Mouse (Mus musculus) G1E (cell line): Measurements from ENCODE around the gene Rnase4. TPM values are rescaled to one million over a fixed set of nuclear protein-coding genes. Genes with fewer than 3 reads are reported as not detected.
"Not testable (repeated sequence)": the region's sequence is repeated elsewhere in the genome, so short reads cannot be mapped to it uniquely, and the experiment has no call there.

Experiments
- ATAC-seq: 2 replicates; pipeline ENCODE4 v1.8.0; 2016; ENCODE audit warnings: mild to moderate bottlenecking; ENCODE audit not compliant: insufficient number of reproducible peaks, poor library complexity, low FRiP score, severe bottlenecking; ENCODE audit errors: extremely low read depth
- DNase-seq: peaks from one replicate; pipeline ENCODE4 v3.0.0; 2012; ENCODE audit warnings: low spot score
- H3K27me3 ChIP-seq: 2 replicates; pipeline ENCODE4 v1.6.1; 2012; ENCODE audit warnings: mild to moderate bottlenecking, low read length, inconsistent platforms; ENCODE audit not compliant: insufficient read depth
- H3K36me3 ChIP-seq: replicated peaks from 2 replicates; pipeline ENCODE3; 2012; ENCODE audit warnings: mild to moderate bottlenecking, inconsistent platforms
- H3K4me1 ChIP-seq: 2 replicates; pipeline ENCODE4 v1.6.1; 2012; ENCODE audit warnings: low read depth, low read length, inconsistent platforms, mixed read lengths; ENCODE audit not compliant: insufficient read depth
- H3K4me3 ChIP-seq: 2 replicates; pipeline ENCODE4 v1.5.1; 2012; ENCODE audit warnings: low read depth, mild to moderate bottlenecking, inconsistent platforms, low read length, moderate library complexity, mixed read lengths
- H3K9me3 ChIP-seq: replicated peaks from 2 replicates; pipeline ENCODE4 v1.6.1; 2012; ENCODE audit warnings: inconsistent platforms
- CTCF ChIP-seq: IDR thresholded peaks from 2 replicates; pipeline ENCODE4 v1.5.1; 2012; ENCODE audit warnings: low read depth, low read length, inconsistent platforms, mixed read lengths
- GATA1 ChIP-seq: IDR thresholded peaks from 2 replicates; pipeline ENCODE4 v1.6.1; 2012; ENCODE audit warnings: borderline replicate concordance, low read length, inconsistent platforms, mixed read lengths
- GATA2 ChIP-seq: IDR thresholded peaks from 2 replicates; pipeline ENCODE4 v1.6.1; 2012; ENCODE audit warnings: low read depth, low read length, inconsistent platforms, borderline replicate concordance
- POLR2AphosphoS5 ChIP-seq: IDR thresholded peaks from 2 replicates; pipeline ENCODE4 v1.6.1; 2012; ENCODE audit warnings: low read depth, low read length, inconsistent platforms; ENCODE audit not compliant: insufficient replicate concordance
- TAL1 ChIP-seq: conservative IDR thresholded peaks from 2 replicates; pipeline ENCODE4 v1.6.1; 2012; ENCODE audit warnings: low read depth, low read length, inconsistent platforms, mixed read lengths
- polyA plus RNA-seq: library from polyadenylated mRNA; stranded (reverse); fragments of >175 nt; gene quantifications from 2 replicates; pipeline ENCODE4 v1.2.3, GENCODE M21; 2012
- total RNA-seq, 2 experiments: library from RNA; stranded (forward) in 1 of 2; stranded (reverse) in 1 of 2; fragments of 200-1000 nt in 1 of 2; fragments of >200 nt in 1 of 2; fragmentation: Nextera tagmentation in 1 of 2; gene quantifications; 2 replicates each; pipeline ENCODE4 v1.2.3; 2014 to 2017

Gene Rnase4
- total and polyA plus RNA-seq, 3 experiments: 0.49 to 3.2 TPM; not detected in 1

- no peaks in the 10 kb centered on the region for H3K36me3 ChIP-seq
- TF ChIP-seq GATA1 (no peak), POLR2AphosphoS5 (no peak), CTCF (no peak), GATA2 (no peak), TAL1 (no peak)
- no peak overlapping the region for H3K4me3 ChIP-seq
- H3K9me3 ChIP-seq: no peaks in the 10 kb centered on the region
- DNase-seq (no peak), ATAC-seq (no peak)
- 0 out of 2 replicates have a peak, but pooled peaks cover 8% of the 10 kb centered on the region for H3K27me3 ChIP-seq
- H3K4me1 ChIP-seq: peaks cover 36% of the 10 kb centered on the region
These were observed 2.6 kb downstream of the Rnase4 start for GRCm38 (mm10) chr14:51093496-51093895.

- Histone ChIP-seq H3K4me3 (no peak overlapping the region), H3K36me3 (no peaks in the 10 kb centered on the region), H3K9me3 (no peaks in the 10 kb centered on the region), H3K4me1 (peaks cover 32% of the 10 kb centered on the region), H3K27me3 (0 out of 2 replicates have a peak, but pooled peaks cover 8% of the 10 kb centered on the region)
- DNase-seq (no peak), ATAC-seq (no peak)
- TF ChIP-seq GATA2 (no peak), GATA1 (no peak), POLR2AphosphoS5 (no peak), TAL1 (no peak), CTCF (no peak)
These were observed 3.4 kb downstream of the Rnase4 start for GRCm38 (mm10) chr14:51094096-51094875.

- TF ChIP-seq TAL1 (no peak), GATA2 (no peak)
- no peaks in the 10 kb centered on the region for H3K36me3 ChIP-seq
- 0 out of 2 replicates have a peak, but pooled peaks cover 8% of the 10 kb centered on the region for H3K27me3 ChIP-seq
- H3K9me3 ChIP-seq: no peaks in the 10 kb centered on the region
- DNase-seq: no peak
- no peak for ATAC-seq
- peaks cover 31% of the 10 kb centered on the region for H3K4me1 ChIP-seq
- H3K4me3 ChIP-seq: no peak overlapping the region
These were observed 4.0 kb downstream of the Rnase4 start for GRCm38 (mm10) chr14:51094921-51095320.

GRCm38 (mm10) chr14:51095736-51096524, 5.1 kb downstream of the Rnase4 start:
- ATAC-seq (no peak), DNase-seq (no peak)
- no peaks in the 10 kb centered on the region for H3K9me3 ChIP-seq
- H3K36me3 ChIP-seq: no peaks in the 10 kb centered on the region
- TF ChIP-seq TAL1 (no peak), CTCF (no peak), GATA2 (no peak), POLR2AphosphoS5 (no peak), GATA1 (no peak)
- peaks cover 23% of the 10 kb centered on the region for H3K4me1 ChIP-seq
- H3K27me3 ChIP-seq: 0 out of 2 replicates have a peak, but pooled peaks cover 11% of the 10 kb centered on the region
- no peak overlapping the region for H3K4me3 ChIP-seq

GRCm38 (mm10) chr14:51098300-51098699, 7.4 kb downstream of the Rnase4 start:
- ATAC-seq: peak; percentile 59
- H3K36me3 ChIP-seq, DNase-seq, H3K9me3 ChIP-seq, H3K4me3 ChIP-seq: not testable (repeated sequence)
- Histone ChIP-seq H3K27me3 (peaks cover 17% of the 10 kb centered on the region; the same call in 1 of the 2 replicates), H3K4me1 (peaks cover 11% of the 10 kb centered on the region)
- TF ChIP-seq CTCF: 0 out of 2 replicates have a peak, but pooled peaks have one; percentile 17

- Histone ChIP-seq H3K4me3 (no peak overlapping the region), H3K27me3 (peaks cover 17% of the 10 kb centered on the region; the same call in 1 of the 2 replicates), H3K36me3 (no peaks in the 10 kb centered on the region), H3K4me1 (peaks cover 9% of the 10 kb centered on the region), H3K9me3 (no peaks in the 10 kb centered on the region)
- ATAC-seq (no peak), DNase-seq (no peak)
- TF ChIP-seq POLR2AphosphoS5 (no peak), GATA1 (no peak), TAL1 (no peak), GATA2 (no peak), CTCF (no peak)
These were observed 8.0 kb downstream of the Rnase4 start for GRCm38 (mm10) chr14:51098921-51099320.
